In genomic region chr1:37737045-37737444, GRCm38 (mm10) we compare ENCODE assay signal across 24 mouse cellular contexts. TPM values are rescaled to one million over a fixed set of nuclear protein-coding genes. Genes with fewer than 3 reads are reported as not detected.
A peak's percentile ranks its signal among the peaks of the same experiment; 100 is the strongest.
DNase-seq lines count a peak whose midpoint lies in the region; ATAC-seq and TF ChIP-seq lines count a peak whose summit lies in the region.
"Had no signal": no experiment of that assay in that cellular context is flagged by ENCODE, and none has a peak within 500 bp of the region (broad histone marks: within the 10 kb centered on the region; RNA-seq: fewer than 3 reads in every experiment).

No protein-coding gene starts in this region.

- peak; percentile 15 for DNase-seq in kidney, postnatal 0 days (ENCODE audit: low spot score)
- no peak for DNase-seq in kidney, adult 18-20 months
- DNase-seq in 3134 (ENCODE audit: extremely low read depth, insufficient read length, low spot score) (peak; percentile 33), MEL (ENCODE audit: low read depth, low spot score) (peak; percentile 79)
- DNase-seq in induced T-regulatory cell, adult 2 months (ENCODE audit: low read depth): peak; percentile 6
- no peak for DNase-seq in frontal cortex, postnatal 10 days (ENCODE audit: low spot score in 2 of 2)
- no peak for DNase-seq in spleen, postnatal 14 days (ENCODE audit: low spot score in 2 of 2)
- no peak for DNase-seq in right cerebral cortex, postnatal 10 days (ENCODE audit: low spot score in 2 of 2)
- DNase-seq: adrenal gland, postnatal 14 days; cerebellum, adult 9-11 months; embryo, embryonic 11 days; heart, postnatal 4 days; kidney, adult 9 months; spleen, adult 18-20 months had no signal

- H3K4me2 ChIP-seq in kidney, postnatal 0 days (ENCODE audit: low read length): no peak overlapping the region
- H3K4me2 ChIP-seq: embryonic facial prominence, embryonic 15.5 days; heart, embryonic 13.5 days; neural tube, embryonic 12.5 days; stomach, embryonic 15.5 days had no signal

- ATAC-seq in kidney, postnatal 0 days (replicated peaks; ENCODE audit: low FRiP score, low read depth): no peak
- ATAC-seq: lung, postnatal 0 days had no signal

- H3K9ac ChIP-seq in kidney, postnatal 0 days (ENCODE audit: low read depth, low read length): no peak overlapping the region
- no peak overlapping the region for H3K9ac ChIP-seq in MEL (ENCODE audit: control insufficient read depth, low read depth, low read length, poor library complexity, severe bottlenecking)
- H3K9ac ChIP-seq: embryonic facial prominence, embryonic 15.5 days; heart, embryonic 13.5 days; neural tube, embryonic 12.5 days; stomach, embryonic 15.5 days had no signal

- no peak for TF ChIP-seq RAD21 in MEL (IDR thresholded peaks at IDR 0.05; ENCODE audit: low read depth, low read length)

- H3K4me1 ChIP-seq in kidney, postnatal 0 days (replicated peaks; ENCODE audit: insufficient read depth, low read length): no peaks in the 10 kb centered on the region
- peaks cover 0 to 17% of the 10 kb centered on the region in 2 experiments; a peak in 2 of 4 replicates for H3K4me1 ChIP-seq in MEL (ENCODE audit: control insufficient read depth in 1 of 2, insufficient read depth in 2 of 2, low read length in 2 of 2)
- H3K4me1 ChIP-seq: embryonic facial prominence, embryonic 15.5 days; heart, embryonic 13.5 days; midbrain, embryonic 10.5 days; neural tube, embryonic 12.5 days; stomach, embryonic 15.5 days had no signal

- H3K9me3 ChIP-seq in kidney, postnatal 0 days (replicated peaks; ENCODE audit: low read length): no peaks in the 10 kb centered on the region
- no peaks in the 10 kb centered on the region for H3K9me3 ChIP-seq in MEL (replicated peaks; ENCODE audit: insufficient read depth, low read length)
- H3K9me3 ChIP-seq: embryonic facial prominence, embryonic 15.5 days; G1E; heart, embryonic 13.5 days; midbrain, embryonic 10.5 days; neural tube, embryonic 12.5 days; stomach, embryonic 15.5 days had no signal

- no peak for TF ChIP-seq CTCF in kidney, postnatal 0 days (IDR thresholded peaks at IDR 0.05; ENCODE audit: low read depth)
- no peak for TF ChIP-seq CTCF in MEL (IDR thresholded peaks at IDR 0.05 in 2 of 3, conservative IDR thresholded peaks at IDR 0.05 in 1 of 3; ENCODE audit: control insufficient read depth in 1 of 3, insufficient read depth in 1 of 3, low read depth in 2 of 3, low read length in 3 of 3, poor library complexity in 1 of 3, severe bottlenecking in 1 of 3)

- H3K79me2 ChIP-seq in MEL (ENCODE audit: control insufficient read depth, insufficient read depth, low read length, poor library complexity): no peaks in the 10 kb centered on the region

- no peak overlapping the region for H3K4me3 ChIP-seq in kidney, postnatal 0 days (replicated peaks; ENCODE audit: low read depth, low read length)
- H3K4me3 ChIP-seq in MEL (ENCODE audit: control insufficient read depth in 1 of 2, insufficient read depth in 1 of 2, low read depth in 2 of 2, low read length in 2 of 2): no peak overlapping the region
- H3K4me3 ChIP-seq: embryonic facial prominence, embryonic 15.5 days; heart, embryonic 13.5 days; midbrain, embryonic 10.5 days; neural tube, embryonic 12.5 days; stomach, embryonic 15.5 days had no signal

- no peak for TF ChIP-seq EP300 in MEL (IDR thresholded peaks at IDR 0.05; ENCODE audit: low read depth in 1 of 2, low read length in 2 of 2)

- H3K36me3 ChIP-seq in kidney, postnatal 0 days (ENCODE audit: insufficient read depth, low read length): no peaks in the 10 kb centered on the region
- peaks cover 0 to 15% of the 10 kb centered on the region in 2 experiments; a peak in 2 of 4 replicates for H3K36me3 ChIP-seq in MEL (ENCODE audit: control insufficient read depth in 1 of 2, insufficient read depth in 2 of 2, low read length in 2 of 2)
- H3K36me3 ChIP-seq: embryonic facial prominence, embryonic 15.5 days; G1E; heart, embryonic 13.5 days; midbrain, embryonic 10.5 days; neural tube, embryonic 12.5 days; stomach, embryonic 15.5 days had no signal

- no peak overlapping the region for H3K27ac ChIP-seq in kidney, postnatal 0 days
- H3K27ac ChIP-seq in MEL (ENCODE audit: control insufficient read depth, low read depth, low read length): no peak overlapping the region
- H3K27ac ChIP-seq: embryonic facial prominence, embryonic 15.5 days; heart, embryonic 13.5 days; midbrain, embryonic 10.5 days; neural tube, embryonic 12.5 days; stomach, embryonic 15.5 days had no signal

- 70% methylated on average over 4 of the region's 4 CpGs for WGBS in kidney, postnatal 0 days

- TF ChIP-seq POLR2A in MEL (IDR thresholded peaks at IDR 0.05; ENCODE audit: control insufficient read depth in 1 of 2, insufficient read depth in 1 of 2, low read depth in 1 of 2, low read length in 2 of 2, poor library complexity in 1 of 2): no peak

- H3K27me3 ChIP-seq in kidney, postnatal 0 days (ENCODE audit: insufficient read depth, low read length): no peaks in the 10 kb centered on the region
- peaks cover 1 to 2% of the 10 kb centered on the region in 2 experiments; a peak in 2 of 4 replicates for H3K27me3 ChIP-seq in MEL (ENCODE audit: control insufficient read depth in 1 of 2, insufficient read depth in 2 of 2, low read length in 2 of 2)
- H3K27me3 ChIP-seq: embryonic facial prominence, embryonic 15.5 days; heart, embryonic 13.5 days; neural tube, embryonic 12.5 days; stomach, embryonic 15.5 days had no signal

TF ChIP-seq in MEL, 35 proteins besides CTCF, POLR2A, EP300 and RAD21:
- TF ChIP-seq MAFK (IDR thresholded peaks at IDR 0.05; ENCODE audit: borderline replicate concordance, low read depth, low read length) (no peak), MYB (IDR thresholded peaks at IDR 0.05; ENCODE audit: low read depth, low read length) (no peak), MAZ (IDR thresholded peaks at IDR 0.05; ENCODE audit: low read depth, low read length) (no peak), ZMIZ1 (IDR thresholded peaks at IDR 0.05; ENCODE audit: low read depth, low read length) (no peak), MXI1 (IDR thresholded peaks at IDR 0.05; ENCODE audit: low read depth, low read length) (no peak), E2F4 (IDR thresholded peaks at IDR 0.05; ENCODE audit: borderline replicate concordance, low read depth, low read length) (no peak), CHD2 (IDR thresholded peaks at IDR 0.05; ENCODE audit: low read length) (no peak), ZNF384 (IDR thresholded peaks at IDR 0.05; ENCODE audit: low read depth, low read length) (no peak), POLR2AphosphoS5 (IDR thresholded peaks at IDR 0.05; ENCODE audit: borderline replicate concordance, low read depth, low read length) (no peak), KAT2A (conservative IDR thresholded peaks at IDR 0.05; ENCODE audit: low read depth, low read length) (no peak), MEF2A (IDR thresholded peaks at IDR 0.05; ENCODE audit: extremely low read depth, insufficient replicate concordance, low read depth, low read length, poor library complexity, severe bottlenecking) (no peak), ZC3H11A (IDR thresholded peaks at IDR 0.05; ENCODE audit: low read depth, low read length) (no peak), TBP (IDR thresholded peaks at IDR 0.05; ENCODE audit: low read depth, low read length) (no peak), NELFE (IDR thresholded peaks at IDR 0.05; ENCODE audit: low read depth, low read length) (no peak), ETS1 (IDR thresholded peaks at IDR 0.05; ENCODE audit: low read depth, low read length) (no peak), TAL1 (IDR thresholded peaks at IDR 0.05; ENCODE audit: low read length) (no peak), HCFC1 (IDR thresholded peaks at IDR 0.05; ENCODE audit: low read depth, low read length) (no peak), SIN3A (IDR thresholded peaks at IDR 0.05; ENCODE audit: low read length) (no peak), BHLHE40 (IDR thresholded peaks at IDR 0.05; ENCODE audit: borderline replicate concordance, low read depth, low read length) (no peak), NRF1 (IDR thresholded peaks at IDR 0.05; ENCODE audit: insufficient read depth, low read depth, low read length, poor library complexity, severe bottlenecking) (no peak)

RNA-seq across cellular contexts. Expression of gene 2010300C02Rik, which starts 17.2 kb away (rescaled TPM):
- polyA plus RNA-seq in kidney, postnatal 0 days (2015; fragmentation: Nextera tagmentation; extraction: Ambion mirVana): 2.1 and 2.4 TPM in 2 replicates
- not detected in 2 replicates for total RNA-seq in MEL (2012; rRNA removed)
- not detected for polyA plus RNA-seq in MEL (2012; ENCODE audit: insufficient read depth in 1 of 2, insufficient read length in 2 of 2, low read depth in 1 of 2, low replicate concordance in 2 of 2, missing spikeins in 1 of 2)
- total RNA-seq: granulocyte monocyte progenitor cell, adult 5-6 weeks; monocyte, adult 5-6 weeks had no signal
- polyA plus RNA-seq: C2C12, G1E had no signal

Comparison
In these comparisons a context has a peak if more than half of its experiments do, and no peak if none do; other contexts are left out.
1. DNase-seq: peak in kidney, postnatal 0 days (single experiment), 3134 (single experiment), MEL (single experiment) and induced T-regulatory cell, adult 2 months (single experiment); none in kidney, adult 18-20 months (single experiment), frontal cortex, postnatal 10 days (0 of 2), spleen, postnatal 14 days (0 of 2) and right cerebral cortex, postnatal 10 days (0 of 2).